Mouse (Mus musculus) small intestine, adult 2 months (tissue): ENCODE data around the gene 1700030K09Rik.

Experiments used
- CTCF ChIP-seq: fragments of 200-500 bp; IDR thresholded peaks from 2 replicates; pipeline ENCODE4 v1.5.1; 2012; ENCODE audit warnings: low read depth, mild to moderate bottlenecking, control low read depth, inconsistent platforms, low read length, moderate library complexity, mixed read lengths; ENCODE audit not compliant: insufficient replicate concordance, insufficient read length; ENCODE audit errors: extremely low read depth
- POLR2A ChIP-seq: fragments of 200-500 bp; IDR thresholded peaks from 2 replicates; pipeline ENCODE4 v1.6.1; 2012; ENCODE audit warnings: low read depth, mild to moderate bottlenecking, control low read depth, inconsistent platforms, low read length, moderate library complexity

GRCm38 (mm10) chr8:72445071-72445470 is 1.4 kb downstream of the 1700030K09Rik start:
- TF ChIP-seq POLR2A = no peak
- TF ChIP-seq CTCF = no peak
